Mouse (Mus musculus) liver, embryonic 14.5 days (tissue): ENCODE measurements around the gene Fgd3.

ENCODE experiments used
- CTCF ChIP-seq: IDR thresholded peaks from 2 replicates; pipeline ENCODE4 v1.5.1; 2016; ENCODE audit warnings: antibody characterized with exemption, low read depth, control low read depth
- EP300 ChIP-seq: IDR thresholded peaks from 2 replicates; pipeline ENCODE4 v1.6.1; 2016; ENCODE audit warnings: antibody characterized with exemption, low read depth

DNA sequence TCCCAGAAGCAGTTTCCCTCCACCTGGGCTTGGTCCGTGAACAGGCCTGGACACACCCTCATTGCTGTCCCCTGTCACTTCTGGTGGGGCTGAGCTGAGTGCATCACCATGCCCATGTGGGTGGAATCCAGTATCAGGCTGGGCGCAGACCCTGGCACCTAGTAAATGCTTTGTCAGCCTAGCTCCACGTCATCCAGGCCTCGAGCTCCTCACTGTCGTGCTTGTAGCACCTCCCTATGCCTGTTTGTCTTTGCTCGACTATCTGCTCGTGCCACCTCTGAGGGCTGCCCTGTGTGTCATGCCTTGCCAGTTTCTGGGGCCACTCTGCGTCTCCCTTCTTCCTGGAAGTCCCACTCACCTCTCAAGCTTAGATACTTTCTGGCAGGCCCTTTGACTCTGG, 24.5 kb upstream of the Fgd3 start:
- TF ChIP-seq EP300 (no peak), CTCF (no peak)
